Mouse (Mus musculus): ENCODE measurements around the gene Aasdhppt.

DNA sequence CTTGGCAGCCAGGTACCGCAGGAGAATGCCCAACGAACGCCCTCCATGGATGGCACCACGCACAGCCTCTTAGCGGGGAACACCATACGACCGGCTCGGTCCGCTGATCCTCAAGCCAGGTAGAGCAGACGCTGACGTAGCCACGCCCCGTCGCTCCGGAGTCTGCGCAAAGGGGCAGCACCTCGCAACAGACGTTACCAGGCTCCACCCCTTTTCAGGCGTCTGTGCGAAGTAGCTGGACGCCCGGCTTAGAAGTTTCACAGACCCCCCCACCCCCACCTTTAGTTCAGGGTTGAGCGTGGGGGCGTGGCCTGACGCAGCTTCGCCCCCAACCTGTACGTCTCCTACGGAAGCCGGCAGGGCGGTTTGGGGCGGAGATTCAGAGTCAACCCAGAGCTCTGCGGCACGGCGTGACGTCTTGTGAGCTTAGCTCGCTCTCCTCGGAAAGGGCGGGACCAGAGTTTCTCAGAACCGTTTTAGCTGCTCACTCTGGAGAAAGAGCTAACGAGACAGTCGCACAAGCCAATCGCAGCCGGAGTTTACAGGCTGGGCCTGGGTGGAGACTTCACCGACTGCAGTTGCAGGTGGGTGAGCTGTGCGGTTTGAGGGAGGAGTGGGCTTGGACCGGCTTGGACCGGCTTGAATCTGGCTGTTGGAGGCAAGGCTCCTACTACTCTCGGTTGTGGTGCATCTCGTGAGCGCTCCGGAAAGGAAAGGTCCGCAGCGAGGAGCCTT, at the start of gene Aasdhppt, which contains the start of gene Kbtbd3:
- TF ChIP-seq GATA1 (IDR thresholded peaks at IDR 0.05; ENCODE audit: borderline replicate concordance, low read length): no peak
- TF ChIP-seq FLI1 (IDR thresholded peaks at IDR 0.05; ENCODE audit: low read length): 0 out of 2 replicates have a peak, but pooled peaks have one; percentile 19
